Mouse (Mus musculus): Measurements from ENCODE around the gene Plekhm3.

DNA sequence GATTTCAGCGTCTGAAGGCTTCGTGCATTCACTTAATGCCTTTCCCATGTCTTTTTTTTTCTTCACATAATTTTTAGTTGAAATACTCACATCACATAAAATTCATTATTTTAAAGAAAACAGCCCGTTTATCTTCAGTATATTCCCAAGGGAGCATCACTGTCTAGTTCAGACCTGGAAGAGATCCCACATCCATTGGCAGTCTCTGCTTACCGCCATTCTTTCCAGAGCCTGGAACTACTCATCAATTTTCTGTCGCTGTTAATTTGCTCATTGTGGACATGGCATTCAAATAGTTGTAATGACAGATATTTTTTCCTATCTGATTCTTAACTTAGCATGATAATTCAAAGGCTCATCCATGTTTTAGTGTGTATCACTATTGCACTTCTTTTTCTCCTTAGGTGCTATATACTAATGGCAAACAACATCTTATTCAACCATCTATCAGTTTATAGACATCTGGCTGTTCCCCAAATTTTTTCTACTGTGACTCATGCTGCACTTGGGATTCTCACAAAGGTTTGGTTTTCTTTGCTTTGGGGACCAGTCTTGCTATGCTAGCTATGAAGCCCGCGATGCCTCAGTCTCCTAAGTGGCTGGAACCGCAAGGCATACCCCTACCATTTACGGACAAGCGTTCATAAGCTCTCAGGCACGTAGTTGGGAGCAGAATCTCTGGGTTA is 96.2 kb downstream of the Plekhm3 start:
- TF ChIP-seq CHD2 (IDR thresholded peaks at IDR 0.05; ENCODE audit: low read depth, low read length): no peak
- no peak for TF ChIP-seq MAFK (IDR thresholded peaks at IDR 0.05; ENCODE audit: insufficient read depth, low read depth, low read length)
- TF ChIP-seq ZC3H11A (IDR thresholded peaks at IDR 0.05; ENCODE audit: borderline replicate concordance, low read depth, low read length): no peak
- no peak for TF ChIP-seq ZNF384 (IDR thresholded peaks at IDR 0.05; ENCODE audit: low read depth, low read length)
